Mouse (Mus musculus): Measurements from ENCODE around the gene Use1.
A peak's percentile ranks its signal among the peaks of the same experiment; 100 is the strongest.

Use1 gene

GRCm38 (mm10) chr8:71379008-71379407 lies 12.4 kb downstream of the Use1 start:
- DNase-seq (ENCODE audit: low spot score) = no peak

- no peak for DNase-seq (ENCODE audit: low spot score)
These were observed 12.9 kb downstream of the Use1 start for GRCm38 (mm10) chr8:71379512-71380075.

GRCm38 (mm10) chr8:71380178-71381171 lies 13.8 kb downstream of the Use1 start:
- no peak for DNase-seq (ENCODE audit: low spot score)

GRCm38 (mm10) chr8:71381421-71381970 lies 14.8 kb downstream of the Use1 start, which contains the start of gene Nr2f6:
TSS of gene Nr2f6 (minus strand) at chr8:71381960.
- DNase-seq (ENCODE audit: low spot score) = peak; percentile 73

GRCm38 (mm10) chr8:71381971-71382961 lies 15.6 kb downstream of the Use1 start:
- DNase-seq (ENCODE audit: low spot score) = peak; percentile 83

- no peak for DNase-seq (ENCODE audit: low spot score)
These were observed 16.7 kb downstream of the Use1 start for GRCm38 (mm10) chr8:71383396-71383795.

GRCm38 (mm10) chr8:71383860-71384259 lies 17.2 kb downstream of the Use1 start:
- DNase-seq (ENCODE audit: low spot score) = no peak

- no peak for DNase-seq (ENCODE audit: low spot score)
These were observed 18.7 kb downstream of the Use1 start for GRCm38 (mm10) chr8:71385212-71385835.

GRCm38 (mm10) chr8:71388267-71388666 lies 21.6 kb downstream of the Use1 start:
- DNase-seq (ENCODE audit: low spot score) = no peak

GRCm38 (mm10) chr8:71391696-71392095 lies 25.0 kb downstream of the Use1 start:
- no peak for DNase-seq (ENCODE audit: low spot score)

GRCm38 (mm10) chr8:71392391-71392790 lies 25.7 kb downstream of the Use1 start:
- no peak for DNase-seq (ENCODE audit: low spot score)

- DNase-seq (ENCODE audit: low spot score) = no peak
These were observed 26.2 kb downstream of the Use1 start for GRCm38 (mm10) chr8:71392871-71393270.

- DNase-seq (ENCODE audit: low spot score) = no peak
These were observed 27.8 kb downstream of the Use1 start for GRCm38 (mm10) chr8:71394481-71394880.

- DNase-seq (ENCODE audit: low spot score) = no peak
These were observed 28.4 kb downstream of the Use1 start for GRCm38 (mm10) chr8:71395071-71395470.

- DNase-seq (ENCODE audit: low spot score) = no peak
These were observed 29.0 kb downstream of the Use1 start, which contains the start of gene Ushbp1 for GRCm38 (mm10) chr8:71395629-71396028. TSS of gene Ushbp1 (minus strand) at chr8:71395802.

GRCm38 (mm10) chr8:71396639-71397305 lies 30.1 kb downstream of the Use1 start, which contains the start of gene Babam1:
TSS of gene Babam1 (plus strand) at chr8:71396861.
- DNase-seq (ENCODE audit: low spot score) = peak; percentile 93

- no peak for DNase-seq (ENCODE audit: low spot score)
These were observed 31.1 kb downstream of the Use1 start for GRCm38 (mm10) chr8:71397701-71398100.

GRCm38 (mm10) chr8:71400826-71401225 lies 34.2 kb downstream of the Use1 start:
- DNase-seq (ENCODE audit: low spot score) = no peak

GRCm38 (mm10) chr8:71401454-71401853 lies 34.8 kb downstream of the Use1 start:
- DNase-seq (ENCODE audit: low spot score) = no peak

- DNase-seq (ENCODE audit: low spot score) = no peak
These were observed 35.9 kb downstream of the Use1 start for GRCm38 (mm10) chr8:71402446-71402964.
